Mouse (Mus musculus): ENCODE data around the gene Slc30a4.

The Slc30a4 gene

GRCm38 (mm10) chr2:122675126-122675525 lies 27.3 kb downstream of the Slc30a4 start:
- no peak for DNase-seq

- DNase-seq = no peak
These were observed 29.6 kb downstream of the Slc30a4 start for GRCm38 (mm10) chr2:122672841-122673240.

- DNase-seq = no peak
These were observed 30.7 kb downstream of the Slc30a4 start for GRCm38 (mm10) chr2:122671714-122672113.

- DNase-seq = peak; percentile 63
These were observed 34.6 kb downstream of the Slc30a4 start for GRCm38 (mm10) chr2:122667856-122668255.

- peak; percentile 62 for DNase-seq
These were observed 36.2 kb downstream of the Slc30a4 start for GRCm38 (mm10) chr2:122665973-122666875.

GRCm38 (mm10) chr2:122665253-122665972 lies 37.0 kb downstream of the Slc30a4 start:
- no peak for DNase-seq

GRCm38 (mm10) chr2:122659825-122660224 lies 42.6 kb downstream of the Slc30a4 start:
- DNase-seq = no peak

GRCm38 (mm10) chr2:122657707-122658524 lies 44.5 kb downstream of the Slc30a4 start:
- DNase-seq = no peak

GRCm38 (mm10) chr2:122656767-122657166 lies 45.7 kb downstream of the Slc30a4 start:
- no peak for DNase-seq

GRCm38 (mm10) chr2:122656052-122656451 lies 46.4 kb downstream of the Slc30a4 start:
- no peak for DNase-seq

GRCm38 (mm10) chr2:122652096-122653084 lies 50.1 kb downstream of the Slc30a4 start:
- DNase-seq = peak; percentile 44

GRCm38 (mm10) chr2:122638673-122639072 lies 63.8 kb downstream of the Slc30a4 start:
- no peak for DNase-seq

- no peak for DNase-seq
These were observed 64.4 kb downstream of the Slc30a4 start for GRCm38 (mm10) chr2:122638029-122638428.

GRCm38 (mm10) chr2:122637526-122637997 lies 64.9 kb downstream of the Slc30a4 start:
- peak; percentile 89 for DNase-seq

GRCm38 (mm10) chr2:122636686-122637085 lies 65.8 kb downstream of the Slc30a4 start, which contains the start of gene AA467197:
TSS of gene AA467197 (plus strand) at chr2:122636986.
- DNase-seq = no peak
